Mouse (Mus musculus) embryonic fibroblast, embryonic 13.5 days (primary cell): Measurements from ENCODE around the gene Gm20388. TPM values are rescaled to one million over a fixed set of nuclear protein-coding genes. Genes with fewer than 3 reads are reported as not detected.

ENCODE experiments used
- H3K27ac ChIP-seq: 2 replicates; pipeline ENCODE4 v1.5.1; 2012; ENCODE audit warnings: low read length, control low read depth, inconsistent platforms; ENCODE audit not compliant: insufficient read depth
- H3K4me1 ChIP-seq: 2 replicates; pipeline ENCODE4 v1.6.1; 2011; ENCODE audit warnings: low read length; ENCODE audit not compliant: control insufficient read depth, insufficient read depth
- H3K4me3 ChIP-seq: 2 replicates; pipeline ENCODE4 v1.5.1; 2011; ENCODE audit warnings: mild to moderate bottlenecking, control low read depth, low read length; ENCODE audit not compliant: insufficient read depth
- CTCF ChIP-seq: IDR thresholded peaks from 2 replicates; pipeline ENCODE4 v1.5.1; 2011; ENCODE audit warnings: mild to moderate bottlenecking, control low read depth, low read length, moderate library complexity, borderline replicate concordance; ENCODE audit not compliant: insufficient read depth
- POLR2A ChIP-seq: IDR thresholded peaks from 2 replicates; pipeline ENCODE4 v1.6.1; 2011; ENCODE audit warnings: low read depth, mild to moderate bottlenecking, control low read depth, low read length, moderate library complexity
- polyA plus RNA-seq: library from polyadenylated mRNA; stranded (reverse); fragments of >200 nt; gene quantifications from 2 replicates; pipeline ENCODE4 v1.2.4, GENCODE M21; 2011; ENCODE audit warnings: low read depth; ENCODE audit not compliant: missing spikeins, insufficient read length

The Gm20388 gene
- polyA plus RNA-seq, 1 experiment, result 82.8 TPM

DNA sequence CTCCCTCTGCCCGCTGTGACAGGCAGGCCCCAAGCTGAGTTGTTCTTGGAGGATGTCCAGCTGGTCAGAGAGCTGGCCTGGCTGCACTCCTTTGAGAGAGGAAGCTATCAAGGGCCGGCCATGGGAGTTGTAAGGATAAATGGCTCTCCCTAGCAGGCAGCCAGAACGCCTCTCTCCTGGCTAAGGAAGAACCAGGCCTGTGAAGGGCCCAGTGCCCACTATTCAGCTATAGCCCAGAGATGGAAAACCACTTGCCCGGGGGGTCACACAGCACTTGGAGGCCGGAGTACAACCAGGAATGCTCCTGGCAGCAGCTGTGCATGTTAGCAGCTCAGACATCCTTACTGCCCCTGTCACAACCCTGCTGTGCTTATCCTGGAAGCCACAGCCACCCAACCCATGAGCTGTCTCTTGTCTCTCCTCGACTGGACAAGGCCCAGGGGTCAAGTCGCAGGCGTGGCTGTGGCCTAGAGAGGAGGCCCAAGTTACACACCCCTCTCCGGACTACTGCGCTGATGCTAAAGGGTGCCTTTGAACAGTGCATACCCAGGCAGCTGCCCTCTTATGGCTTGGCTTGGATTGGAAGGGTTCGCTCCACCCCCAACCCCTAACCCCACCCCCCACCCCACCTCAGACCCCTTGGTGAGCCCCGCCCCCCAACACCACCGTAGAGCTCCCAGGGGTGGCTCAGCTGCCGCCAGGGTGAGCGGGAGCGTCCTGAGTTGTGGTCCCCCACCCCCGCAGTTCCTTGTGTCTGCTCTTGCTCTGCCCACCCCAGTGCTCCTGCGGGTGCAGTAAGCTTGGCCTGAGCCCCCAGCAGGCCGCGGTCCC, 593.8 kb downstream of the Gm20388 start:
- H3K4me3 ChIP-seq, result no peak overlapping the region
- H3K27ac ChIP-seq, result peak overlapping the region; percentile 14
- no peak for TF ChIP-seq POLR2A
- TF ChIP-seq CTCF, result no peak
- H3K4me1 ChIP-seq, result peaks cover 9% of the 10 kb centered on the region; the same call in 1 of the 2 replicates

GRCm38 (mm10) chr8:120505082-120505511, 594.5 kb downstream of the Gm20388 start:
- Histone ChIP-seq H3K4me1 (peaks cover 9% of the 10 kb centered on the region; the same call in 1 of the 2 replicates), H3K27ac (no peak overlapping the region), H3K4me3 (no peak overlapping the region)
- TF ChIP-seq CTCF (no peak), POLR2A (no peak)

GRCm38 (mm10) chr8:120505619-120506310, 595.1 kb downstream of the Gm20388 start:
- TF ChIP-seq CTCF, result no peak
- no peak for TF ChIP-seq POLR2A
- no peak overlapping the region for H3K27ac ChIP-seq
- peaks cover 9% of the 10 kb centered on the region; the same call in 1 of the 2 replicates for H3K4me1 ChIP-seq
- no peak overlapping the region for H3K4me3 ChIP-seq

- Histone ChIP-seq H3K4me3 (no peak overlapping the region), H3K27ac (no peak overlapping the region)
- TF ChIP-seq POLR2A, result no peak
- TF ChIP-seq CTCF, result peak; percentile 37; the same call in 1 of the 2 replicates
Observed at GRCm38 (mm10) chr8:120506562-120506961, 595.9 kb downstream of the Gm20388 start.

GRCm38 (mm10) chr8:120507290-120507689, 596.6 kb downstream of the Gm20388 start:
- H3K4me3 ChIP-seq, result no peak overlapping the region
- H3K27ac ChIP-seq, result no peak overlapping the region
- peaks cover 9% of the 10 kb centered on the region; the same call in 1 of the 2 replicates for H3K4me1 ChIP-seq
- no peak for TF ChIP-seq CTCF
- TF ChIP-seq POLR2A, result no peak

More at GRCm38 (mm10) chr8:120506562-120506961, 595.9 kb downstream of the Gm20388 start:
- H3K4me1 ChIP-seq, result peaks cover 9% of the 10 kb centered on the region; the same call in 1 of the 2 replicates

DNA sequence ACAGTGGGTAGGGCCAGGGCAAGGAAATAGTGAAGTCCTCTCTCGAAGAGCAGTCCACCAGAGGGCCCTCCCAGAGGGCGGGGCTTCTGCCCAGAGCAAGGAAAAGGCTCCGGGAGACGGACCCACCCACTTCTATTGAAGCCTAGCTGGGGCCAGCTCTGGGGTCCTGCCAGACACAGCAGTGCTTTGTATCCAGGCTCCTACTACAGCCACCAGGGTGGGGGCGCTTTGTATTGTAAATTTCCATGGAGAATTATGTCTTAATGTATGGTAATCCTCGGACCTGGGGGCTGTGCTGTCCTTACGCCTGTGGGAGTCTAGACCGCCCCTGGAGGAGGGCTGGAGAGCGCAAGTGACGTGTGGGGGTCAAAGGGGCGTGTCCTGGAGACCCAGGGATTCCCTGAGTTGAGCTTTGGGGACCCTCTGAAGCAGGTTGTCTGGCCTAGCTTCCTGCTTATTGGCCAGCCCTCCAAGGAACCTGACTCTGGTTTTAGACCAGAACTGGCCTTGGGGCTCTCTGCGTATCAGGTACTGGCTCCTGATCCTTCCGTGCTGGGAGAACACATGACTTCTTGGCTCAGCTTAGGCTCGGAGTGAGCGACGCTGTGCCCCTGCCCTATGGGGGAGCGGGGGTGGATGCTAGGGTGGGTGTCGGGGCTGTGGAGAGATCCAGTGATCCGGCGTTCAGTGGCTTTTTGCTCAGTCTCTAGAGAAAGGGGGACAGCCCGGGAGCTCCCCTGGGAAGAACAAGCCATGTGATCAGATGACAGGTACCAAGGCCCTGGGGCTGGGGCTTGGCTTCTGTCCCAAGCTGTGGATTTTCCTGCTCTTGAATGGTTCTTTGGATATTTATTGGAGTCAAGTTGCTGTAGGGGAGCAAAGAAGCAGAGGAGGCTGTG, 598.7 kb downstream of the Gm20388 start:
- Histone ChIP-seq H3K4me3 (no peak overlapping the region), H3K27ac (no peak overlapping the region), H3K4me1 (peaks cover 4% of the 10 kb centered on the region; the same call in 1 of the 2 replicates)
- TF ChIP-seq POLR2A (no peak), CTCF (no peak)

DNA sequence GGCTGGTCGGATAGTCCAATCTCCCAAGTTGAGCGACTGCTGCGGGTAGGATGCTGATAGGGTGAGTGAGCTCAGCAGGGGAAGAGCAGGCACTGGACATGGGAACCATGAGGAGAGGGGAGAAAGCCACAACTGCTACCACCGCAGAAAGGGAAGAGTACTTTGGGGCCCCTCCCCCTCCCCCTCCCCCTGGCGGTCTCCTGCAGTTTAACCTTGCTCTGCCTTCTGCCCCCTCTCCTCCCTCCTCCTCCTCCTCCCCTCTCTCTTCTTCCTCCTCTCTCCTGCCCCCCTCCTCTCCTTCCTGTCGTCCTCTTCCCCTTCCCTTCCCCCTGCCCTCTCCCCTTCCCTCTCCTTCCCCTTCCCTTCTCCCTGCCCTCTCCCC, 599.4 kb downstream of the Gm20388 start:
- Histone ChIP-seq H3K4me3 (no peak overlapping the region), H3K27ac (no peak overlapping the region), H3K4me1 (0 out of 2 replicates have a peak, but pooled peaks cover 2% of the 10 kb centered on the region)
- TF ChIP-seq POLR2A, result no peak
- TF ChIP-seq CTCF, result no peak

DNA sequence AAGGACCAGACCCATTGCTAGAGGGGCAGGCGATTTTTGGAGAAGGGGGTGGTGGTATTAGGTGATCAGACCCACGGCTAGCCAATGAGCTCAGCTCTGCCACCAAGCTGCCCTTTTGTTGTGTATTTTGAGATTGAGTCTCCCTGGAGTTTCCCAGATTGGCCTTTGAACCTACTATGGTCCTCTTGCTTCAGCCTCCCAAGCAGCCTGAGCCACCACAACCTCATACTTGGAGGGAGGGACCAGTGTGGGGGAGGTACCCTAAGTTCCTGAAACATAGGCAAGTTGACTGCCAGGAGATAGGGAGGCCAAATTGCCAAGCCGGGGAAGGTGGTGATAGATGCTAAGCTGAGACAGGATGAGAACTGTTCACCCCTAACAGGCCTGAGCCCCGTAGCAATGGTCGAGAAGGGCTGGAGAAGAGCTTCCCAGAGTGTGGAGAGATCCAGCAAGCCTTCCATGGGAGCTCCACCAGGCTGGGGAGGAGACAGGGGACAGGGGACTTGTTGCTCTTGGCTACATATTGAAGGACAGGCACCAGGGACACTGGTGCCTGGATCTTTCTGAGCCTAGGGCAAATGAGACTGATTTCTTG, 600.3 kb downstream of the Gm20388 start:
- no peak overlapping the region for H3K27ac ChIP-seq
- TF ChIP-seq CTCF (no peak), POLR2A (no peak)
- H3K4me1 ChIP-seq, result no peaks in the 10 kb centered on the region
- no peak overlapping the region for H3K4me3 ChIP-seq

- Histone ChIP-seq H3K27ac (no peak overlapping the region), H3K4me3 (no peak overlapping the region), H3K4me1 (no peaks in the 10 kb centered on the region)
- TF ChIP-seq CTCF (no peak), POLR2A (no peak)
Observed at GRCm38 (mm10) chr8:120511737-120512136, 601.1 kb downstream of the Gm20388 start.

- Histone ChIP-seq H3K4me3 (no peak overlapping the region), H3K4me1 (no peaks in the 10 kb centered on the region), H3K27ac (no peak overlapping the region)
- TF ChIP-seq CTCF, result no peak
- no peak for TF ChIP-seq POLR2A
Observed at GRCm38 (mm10) chr8:120512326-120512725, 601.7 kb downstream of the Gm20388 start.
